Mouse (Mus musculus): ENCODE measurements around the gene Arntl. TPM values are rescaled to one million over a fixed set of nuclear protein-coding genes. Genes with fewer than 3 reads are reported as not detected.

Gene Arntl
- polyA plus RNA-seq (2012; rRNA removed) = 4.2 and 4.5 TPM in 2 replicates

DNA sequence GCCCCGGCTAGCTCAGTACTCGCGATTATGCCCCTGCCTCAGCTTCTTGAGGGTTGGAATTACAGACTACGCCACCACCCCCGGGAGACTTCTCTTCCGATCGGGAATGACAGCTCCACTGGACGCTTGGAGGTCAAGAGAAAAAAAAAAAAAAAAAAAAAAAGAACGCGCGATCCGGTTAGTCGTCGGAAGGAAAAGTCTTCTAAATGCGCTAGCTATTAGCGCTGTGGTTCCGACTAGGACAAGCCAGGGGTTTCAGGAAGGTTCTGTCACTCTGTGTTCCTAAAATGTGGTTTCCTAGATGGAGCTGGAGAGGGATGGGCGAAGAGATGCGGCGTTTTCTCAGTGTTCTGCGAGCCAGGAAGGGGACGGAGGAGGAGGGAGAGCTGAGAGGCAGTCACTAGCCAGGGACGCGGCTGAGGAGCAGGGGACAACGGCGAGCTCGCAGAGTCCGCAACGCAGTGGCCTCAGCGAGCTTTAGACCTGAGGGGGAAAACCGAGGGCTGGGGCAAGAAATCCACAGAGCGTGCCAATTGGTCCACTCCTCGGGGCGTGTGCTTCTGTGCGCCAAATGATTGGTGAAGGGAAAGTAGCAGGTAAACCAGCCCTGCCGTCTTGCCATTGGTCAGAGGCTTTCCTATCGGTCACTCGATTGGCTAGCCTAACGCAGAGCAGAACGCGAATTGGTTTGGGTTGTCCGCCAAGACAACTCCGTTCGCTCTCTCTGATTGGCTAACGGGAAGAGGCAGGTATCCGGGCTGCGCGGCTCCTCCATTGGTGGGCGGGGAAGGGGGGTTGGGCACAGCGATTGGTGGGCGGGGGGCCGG lies at the start of gene Arntl:
Arntl (plus strand) TSS at position 822 of the 827 bp plus-strand sequence.

Other genes starting within 250 kb of the Arntl start
- 4.9 and 5.7 TPM in 2 replicates for gene Btbd10, start 161.9 kb downstream of the Arntl start, polyA plus RNA-seq (2012; rRNA removed)
- gene Pth, start 181.1 kb downstream of the Arntl start, polyA plus RNA-seq (2012; rRNA removed) = not detected in 2 replicates

All from liver, embryonic 14 days (tissue).